Mouse (Mus musculus): ENCODE measurements around the gene Miox.

The Miox gene

GRCm38 (mm10) chr15:89363051-89363450 is 28.9 kb downstream of the Miox start:
- no peak for DNase-seq (ENCODE audit: low read depth, low spot score)

- no peak for DNase-seq (ENCODE audit: low read depth, low spot score)
Measured at GRCm38 (mm10) chr15:89365141-89365551, 30.9 kb downstream of the Miox start.

- DNase-seq (ENCODE audit: low read depth, low spot score), result no peak
Measured at GRCm38 (mm10) chr15:89372068-89372467, 37.9 kb downstream of the Miox start.

GRCm38 (mm10) chr15:89372536-89372935 is 38.3 kb downstream of the Miox start:
- no peak for DNase-seq (ENCODE audit: low read depth, low spot score)

GRCm38 (mm10) chr15:89373027-89373761 is 39.0 kb downstream of the Miox start:
- DNase-seq (ENCODE audit: low read depth, low spot score), result peak; percentile 64

GRCm38 (mm10) chr15:89373762-89374248 is 39.6 kb downstream of the Miox start, which contains the start of gene Sco2:
Gene Sco2 (minus strand): TSS chr15:89373846.
- DNase-seq (ENCODE audit: low read depth, low spot score), result peak; percentile 90

- no peak for DNase-seq (ENCODE audit: low read depth, low spot score)
Measured at GRCm38 (mm10) chr15:89374340-89374739, 40.1 kb downstream of the Miox start.

GRCm38 (mm10) chr15:89374801-89375534 is 40.8 kb downstream of the Miox start:
- no peak for DNase-seq (ENCODE audit: low read depth, low spot score)

- DNase-seq (ENCODE audit: low read depth, low spot score), result no peak
Measured at GRCm38 (mm10) chr15:89376040-89376439, 41.8 kb downstream of the Miox start.

- no peak for DNase-seq (ENCODE audit: low read depth, low spot score)
Measured at GRCm38 (mm10) chr15:89376957-89377356, 42.8 kb downstream of the Miox start, which contains the start of gene Tymp. Gene Tymp (minus strand): TSS chr15:89377039.

GRCm38 (mm10) chr15:89377362-89377761 is 43.2 kb downstream of the Miox start:
- DNase-seq (ENCODE audit: low read depth, low spot score), result no peak

- no peak for DNase-seq (ENCODE audit: low read depth, low spot score)
Measured at GRCm38 (mm10) chr15:89377938-89378828, 44.0 kb downstream of the Miox start.

- DNase-seq (ENCODE audit: low read depth, low spot score), result no peak
Measured at GRCm38 (mm10) chr15:89378831-89379401, 44.7 kb downstream of the Miox start, which contains the start of gene Odf3b. Gene Odf3b (minus strand): TSS chr15:89379282.

GRCm38 (mm10) chr15:89379429-89379828 is 45.2 kb downstream of the Miox start:
- DNase-seq (ENCODE audit: low read depth, low spot score), result no peak

- DNase-seq (ENCODE audit: low read depth, low spot score), result no peak
Measured at GRCm38 (mm10) chr15:89384617-89385016, 50.4 kb downstream of the Miox start, which contains the start of gene Klhdc7b. Gene Klhdc7b (plus strand): TSS chr15:89384917.
